Mouse (Mus musculus) embryonic facial prominence, embryonic 11.5 days (tissue): ENCODE data around the gene Otc. TPM values are rescaled to one million over a fixed set of nuclear protein-coding genes. Genes with fewer than 3 reads are reported as not detected.

ENCODE experiments used
- ATAC-seq: fragments of 200-750 bp; cut with Nextera tagmentation; replicated peaks from 2 replicates; pipeline ENCODE4 v1.8.0; 2017; ENCODE audit warnings: low read depth; ENCODE audit not compliant: insufficient number of reproducible peaks, low FRiP score, low TSS enrichment
- DNase-seq: peaks from one replicate; pipeline ENCODE4 v3.0.0-alpha.2; 2015; ENCODE audit warnings: low spot score
- H3K27ac ChIP-seq: fragments of 300-500 bp; sonication (generic); replicated peaks from 2 replicates; pipeline ENCODE4 v1.5.1; 2014; ENCODE audit warnings: mild to moderate bottlenecking, low read depth, low read length, control low read depth
- H3K27me3 ChIP-seq: fragments of 300-500 bp; sonication (generic); 2 replicates; pipeline ENCODE4 v1.6.1; 2014; ENCODE audit warnings: mild to moderate bottlenecking, low read length, moderate library complexity, mixed read lengths; ENCODE audit not compliant: control insufficient read depth, insufficient read depth
- H3K36me3 ChIP-seq: fragments of 300-500 bp; sonication (generic); replicated peaks from 2 replicates; pipeline ENCODE4 v1.6.1; 2014; ENCODE audit warnings: low read depth, mild to moderate bottlenecking, low read length, moderate library complexity, mixed read lengths; ENCODE audit not compliant: control insufficient read depth, insufficient read depth
- H3K4me1 ChIP-seq: fragments of 300-500 bp; sonication (generic); 2 replicates; pipeline ENCODE4 v1.6.1; 2014; ENCODE audit warnings: low read length, mixed read lengths; ENCODE audit not compliant: control insufficient read depth, insufficient read depth
- H3K4me2 ChIP-seq: fragments of 300-500 bp; sonication (generic); 2 replicates; pipeline ENCODE4 v1.6.1; 2014; ENCODE audit warnings: low read depth, mild to moderate bottlenecking, control low read depth, low read length, moderate library complexity
- H3K4me3 ChIP-seq: fragments of 300-500 bp; sonication (generic); 2 replicates; pipeline ENCODE4 v1.5.1; 2014; ENCODE audit warnings: low read depth, low read length, control low read depth
- H3K9ac ChIP-seq: fragments of 300-500 bp; sonication (generic); replicated peaks from 2 replicates; pipeline ENCODE4 v1.6.1; 2014; ENCODE audit warnings: mild to moderate bottlenecking, control low read depth, low read length
- H3K9me3 ChIP-seq: fragments of 300-500 bp; sonication (generic); replicated peaks from 2 replicates; pipeline ENCODE4 v1.6.1; 2016; ENCODE audit warnings: mild to moderate bottlenecking, low read length, inconsistent platforms, mixed read lengths; ENCODE audit not compliant: control insufficient read depth
- WGBS: fragments of 180-500 bp; shearing (Covaris S2); extraction: QIAGEN DNeasy Blood & Tissue Kit; methylation state at CpG from one replicate; pipeline ENCODE4 v1.1.7; 2014; 5-methylcytosine and 5-hydroxymethylcytosine counted together
- polyA plus RNA-seq: library from polyadenylated mRNA; unstranded; fragments of >200 nt; fragmentation: Nextera tagmentation; extraction: Ambion mirVana; gene quantifications from 2 replicates; pipeline ENCODE4 v1.2.1, GENCODE M21; 2014

The Otc gene
- polyA plus RNA-seq, 1 experiment from 2014 or later = not detected

DNA sequence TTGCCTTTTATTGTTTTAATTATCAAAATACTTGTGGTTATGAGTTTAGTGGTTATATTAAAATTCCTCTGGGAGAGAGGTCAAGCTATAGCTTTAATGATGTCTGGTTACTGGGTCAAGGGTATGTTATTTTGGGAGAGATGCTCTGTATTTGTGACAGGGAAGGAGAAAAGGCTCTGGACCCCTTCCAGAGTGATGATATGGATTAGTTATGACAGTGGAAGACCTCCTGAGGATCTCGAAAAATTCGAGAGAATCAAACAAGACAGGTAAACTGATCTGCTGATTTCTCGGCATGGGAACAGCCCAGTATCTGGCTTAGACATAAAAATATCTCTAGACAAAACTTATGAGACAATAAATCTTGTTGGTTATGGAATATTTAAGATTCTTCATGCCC lies 8.2 kb upstream of the Otc start:
- DNase-seq (no peak), ATAC-seq (no peak)
- Histone ChIP-seq H3K9me3 (no peaks in the 10 kb centered on the region), H3K4me3 (no peak overlapping the region), H3K4me1 (no peaks in the 10 kb centered on the region), H3K36me3 (no peaks in the 10 kb centered on the region), H3K9ac (no peak overlapping the region), H3K27ac (no peak overlapping the region), H3K27me3 (no peaks in the 10 kb centered on the region), H3K4me2 (no peak overlapping the region)
- WGBS = 69% methylated on average over 3 of the region's 3 CpGs

DNA sequence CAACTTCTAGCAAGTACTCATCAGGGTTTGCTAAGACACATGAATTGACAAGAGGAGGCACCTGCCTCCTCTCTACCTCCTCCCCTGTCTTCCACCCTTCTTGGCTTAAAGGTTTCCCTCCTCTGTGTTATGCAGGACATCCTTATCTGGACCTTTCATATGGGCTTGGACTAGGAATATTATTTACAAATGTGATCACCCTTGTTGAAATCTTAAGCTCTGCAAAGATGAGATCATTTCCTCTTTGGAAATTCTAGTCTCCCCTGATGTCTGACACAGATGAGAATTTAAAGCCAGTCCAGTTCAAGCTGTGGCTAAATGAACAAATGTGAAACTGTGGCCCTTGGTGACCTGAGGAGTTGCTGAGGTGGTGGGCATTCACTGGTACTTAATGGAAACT lies 748 bp upstream of the Otc start:
- H3K36me3 ChIP-seq = no peaks in the 10 kb centered on the region
- no peaks in the 10 kb centered on the region for H3K4me1 ChIP-seq
- no peak overlapping the region for H3K4me3 ChIP-seq
- no peak overlapping the region for H3K27ac ChIP-seq
- H3K9me3 ChIP-seq = no peaks in the 10 kb centered on the region
- DNase-seq = no peak
- H3K27me3 ChIP-seq = no peaks in the 10 kb centered on the region
- no peak overlapping the region for H3K9ac ChIP-seq
- ATAC-seq = no peak
- H3K4me2 ChIP-seq = no peak overlapping the region

DNA sequence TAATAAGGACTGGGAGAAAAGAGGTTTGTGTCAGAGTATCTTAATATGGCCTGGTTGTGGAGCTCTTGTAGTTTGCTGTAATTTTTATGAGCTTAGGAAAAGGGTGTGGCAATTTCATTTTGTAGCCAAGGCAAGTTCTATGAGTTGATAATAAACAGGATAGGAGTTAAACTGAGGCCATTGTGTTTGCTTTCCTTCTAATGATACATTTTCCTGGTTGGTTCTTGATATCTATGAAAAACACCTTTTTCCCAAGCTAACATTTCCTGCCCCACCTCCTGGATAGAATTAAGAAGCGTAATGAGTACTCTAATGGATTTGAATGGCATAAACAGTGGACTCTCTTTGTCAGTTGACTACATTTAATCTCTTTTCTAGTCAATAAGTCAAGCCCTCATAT lies 5.7 kb downstream of the Otc start:
- H3K9ac ChIP-seq = no peak overlapping the region
- H3K36me3 ChIP-seq = no peaks in the 10 kb centered on the region
- H3K4me1 ChIP-seq = no peaks in the 10 kb centered on the region
- no peak for ATAC-seq
- H3K9me3 ChIP-seq = no peaks in the 10 kb centered on the region
- no peak overlapping the region for H3K4me2 ChIP-seq
- H3K4me3 ChIP-seq = no peak overlapping the region
- H3K27ac ChIP-seq = no peak overlapping the region
- WGBS = 88% methylated on average over 1 of the region's 1 CpGs
- H3K27me3 ChIP-seq = no peaks in the 10 kb centered on the region
- DNase-seq = no peak

DNA sequence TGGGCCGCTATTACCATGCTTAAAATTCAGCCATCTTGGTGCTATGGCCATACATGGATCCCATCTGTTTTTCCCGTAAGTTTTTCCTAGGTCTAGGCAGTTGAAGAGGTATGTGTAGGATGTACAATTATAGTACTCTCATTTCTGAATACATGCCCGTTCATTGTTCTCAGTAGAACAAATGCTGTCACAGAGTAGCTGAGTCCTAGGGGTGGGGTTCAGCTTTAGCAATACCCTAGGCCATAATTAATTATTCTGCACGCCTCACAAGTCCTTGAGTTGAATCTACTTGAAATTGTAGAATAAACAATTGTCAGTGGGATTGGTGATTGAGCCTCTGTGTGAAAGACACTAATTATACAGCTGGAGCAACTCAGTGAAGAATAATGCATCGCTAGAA lies 6.2 kb downstream of the Otc start:
- Histone ChIP-seq H3K36me3 (no peaks in the 10 kb centered on the region), H3K4me1 (no peaks in the 10 kb centered on the region), H3K4me2 (no peak overlapping the region), H3K9ac (no peak overlapping the region), H3K9me3 (no peaks in the 10 kb centered on the region), H3K27me3 (no peaks in the 10 kb centered on the region), H3K4me3 (no peak overlapping the region), H3K27ac (no peak overlapping the region)
- DNase-seq (no peak), ATAC-seq (no peak)
- WGBS = 72% methylated on average over 5 of the region's 5 CpGs

DNA sequence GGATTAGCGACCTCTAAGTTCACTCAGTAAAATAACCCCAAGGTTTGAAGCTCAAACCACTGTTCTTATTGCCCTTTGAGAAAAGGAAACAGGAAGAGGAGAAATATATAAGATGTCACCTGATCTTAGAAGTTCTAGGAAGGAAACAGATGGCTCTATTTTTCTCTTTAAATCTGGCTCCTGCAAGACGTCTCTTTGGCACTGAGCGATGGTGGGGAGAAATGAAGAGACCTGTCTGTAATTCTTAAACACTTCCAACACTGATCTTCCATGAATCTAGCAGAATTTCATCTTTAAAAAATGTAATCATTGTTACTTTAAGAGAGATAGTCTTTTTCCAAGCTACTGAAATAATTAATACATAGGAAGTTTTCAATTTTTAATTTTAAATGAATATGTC lies 16.2 kb downstream of the Otc start:
- Histone ChIP-seq H3K27me3 (no peaks in the 10 kb centered on the region), H3K4me2 (no peak overlapping the region), H3K36me3 (no peaks in the 10 kb centered on the region), H3K9ac (no peak overlapping the region), H3K4me1 (no peaks in the 10 kb centered on the region), H3K27ac (no peak overlapping the region), H3K9me3 (no peaks in the 10 kb centered on the region), H3K4me3 (no peak overlapping the region)
- WGBS = 74% methylated on average over 3 of the region's 3 CpGs
- no peak for ATAC-seq
- no peak for DNase-seq

DNA sequence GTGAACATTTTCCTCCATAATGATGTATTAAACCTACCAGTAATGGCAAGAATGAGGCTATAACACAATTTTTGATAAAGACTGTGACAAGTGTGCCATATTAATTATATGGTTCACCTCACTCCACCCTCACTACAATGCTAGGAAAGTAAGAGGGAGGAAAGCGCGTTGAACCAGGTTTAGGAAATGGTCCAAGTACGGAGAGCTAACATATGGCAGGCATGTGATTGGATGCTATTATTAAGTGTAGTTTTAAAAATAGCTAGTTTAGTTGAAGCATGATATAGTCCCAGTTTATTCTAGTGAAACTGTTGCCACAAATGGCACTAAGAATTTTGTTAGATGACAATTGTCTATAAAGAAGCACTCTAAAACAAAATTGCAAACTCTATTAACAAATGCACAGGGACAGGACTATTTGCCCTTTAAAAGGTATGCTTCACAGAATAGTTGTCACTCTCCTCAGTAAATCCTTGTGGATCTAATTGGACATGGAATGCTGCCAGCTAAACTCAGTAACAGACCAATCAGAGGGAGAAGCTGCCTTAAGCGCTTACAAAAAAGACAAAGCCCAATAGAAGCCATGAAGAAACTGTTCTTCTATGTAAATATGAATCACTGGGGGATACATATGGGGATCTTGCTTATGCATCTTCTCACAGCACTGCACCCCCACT lies 16.8 kb downstream of the Otc start:
- Histone ChIP-seq H3K4me1 (no peaks in the 10 kb centered on the region), H3K27ac (no peak overlapping the region), H3K4me3 (no peak overlapping the region), H3K9me3 (no peaks in the 10 kb centered on the region), H3K27me3 (no peaks in the 10 kb centered on the region), H3K9ac (no peak overlapping the region), H3K4me2 (no peak overlapping the region), H3K36me3 (no peaks in the 10 kb centered on the region)
- no peak for DNase-seq
- ATAC-seq = no peak
- WGBS = 84% methylated on average over 4 of the region's 4 CpGs

DNA sequence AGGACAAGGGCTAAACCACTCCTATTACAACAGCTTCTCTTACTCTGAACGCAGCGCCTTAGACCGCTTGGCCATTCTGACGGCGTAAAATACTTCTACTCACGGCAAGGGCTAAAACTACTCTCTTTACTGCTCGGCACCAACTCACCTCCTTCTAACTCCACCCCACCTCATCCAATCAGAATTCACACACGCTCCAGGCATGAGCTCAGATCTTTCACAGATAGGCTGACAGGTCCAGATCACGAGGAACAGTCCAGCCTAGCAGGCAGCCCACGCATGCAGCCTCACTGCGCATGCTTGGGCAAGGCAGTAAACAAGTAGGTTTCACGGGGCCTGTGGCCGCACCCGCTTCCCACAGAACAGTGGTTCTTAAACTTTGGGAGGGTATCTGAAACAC lies 45.2 kb downstream of the Otc start:
- Histone ChIP-seq H3K27ac (no peak overlapping the region), H3K4me1 (no peaks in the 10 kb centered on the region), H3K36me3 (no peaks in the 10 kb centered on the region), H3K9me3 (no peaks in the 10 kb centered on the region), H3K27me3 (no peaks in the 10 kb centered on the region), H3K4me3 (no peak overlapping the region), H3K4me2 (no peak overlapping the region), H3K9ac (no peak overlapping the region)
- WGBS = 90% methylated on average over 14 of the region's 14 CpGs
- ATAC-seq (no peak), DNase-seq (no peak)

DNA sequence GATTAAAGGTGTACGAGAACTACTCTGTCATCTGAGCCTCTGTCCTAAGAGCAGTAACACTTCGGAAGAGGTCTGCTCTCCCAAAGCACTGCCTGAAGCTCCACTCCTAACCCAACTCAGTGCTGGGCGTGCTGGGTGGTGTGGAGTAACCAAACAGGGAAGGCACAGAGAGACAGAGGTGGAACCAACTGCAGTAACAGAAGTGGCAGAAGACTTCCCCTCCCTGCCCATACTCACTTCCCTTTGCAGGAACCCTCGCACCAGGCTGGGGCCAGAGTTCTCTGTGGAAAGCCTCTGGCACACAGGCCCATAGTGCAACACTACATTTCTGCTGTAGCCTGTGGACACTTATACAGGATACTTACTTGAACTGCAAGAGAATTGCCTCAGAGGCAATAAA lies 66.1 kb downstream of the Otc start:
- no peaks in the 10 kb centered on the region for H3K27me3 ChIP-seq
- no peak overlapping the region for H3K4me2 ChIP-seq
- 78% methylated on average over 4 of the region's 4 CpGs for WGBS
- no peaks in the 10 kb centered on the region for H3K9me3 ChIP-seq
- no peak overlapping the region for H3K27ac ChIP-seq
- H3K4me1 ChIP-seq = no peaks in the 10 kb centered on the region
- no peaks in the 10 kb centered on the region for H3K36me3 ChIP-seq
- H3K9ac ChIP-seq = no peak overlapping the region
- ATAC-seq = no peak
- no peak for DNase-seq
- H3K4me3 ChIP-seq = no peak overlapping the region
